13 mouse cellular contexts compared by ENCODE assay signal in genomic region chr15:11177448-11177847, GRCm38 (mm10).
A peak's percentile ranks its signal among the peaks of the same experiment; 100 is the strongest.
DNase-seq lines count a peak whose midpoint lies in the region; ATAC-seq lines count a peak whose summit lies in the region.
"Had no signal": no experiment of that assay in that cellular context is flagged by ENCODE, and none has a peak within 500 bp of the region (broad histone marks: within the 10 kb centered on the region; RNA-seq: fewer than 3 reads in every experiment).

No protein-coding gene starts in this region.

- 0 out of 2 replicates have a peak, but pooled peaks have one; percentile 22 for ATAC-seq in kidney, embryonic 15.5 days (replicated peaks; ENCODE audit: low FRiP score)
- peak; percentile 53; the same call in 1 of the 2 replicates for ATAC-seq in hindbrain, embryonic 16.5 days
- no peak for ATAC-seq in midbrain, embryonic 14.5 days (ENCODE audit: low FRiP score, low TSS enrichment)

- no peaks in the 10 kb centered on the region for H3K36me3 ChIP-seq in kidney, embryonic 15.5 days
- H3K36me3 ChIP-seq in hindbrain, embryonic 16.5 days (ENCODE audit: control insufficient read depth, insufficient read depth, low read length), result no peaks in the 10 kb centered on the region
- H3K36me3 ChIP-seq in midbrain, embryonic 14.5 days (ENCODE audit: control insufficient read depth, insufficient read depth, low read length), result no peaks in the 10 kb centered on the region
- H3K36me3 ChIP-seq: heart, embryonic 15.5 days; liver, embryonic 15.5 days had no signal

- 27% methylated on average over 9 of the region's 9 CpGs for WGBS in kidney, embryonic 15.5 days
- WGBS in hindbrain, embryonic 16.5 days, result 42% methylated on average over 9 of the region's 9 CpGs
- WGBS in midbrain, embryonic 14.5 days, result 47% methylated on average over 9 of the region's 9 CpGs

- no peak for DNase-seq in kidney, postnatal 25 days
- DNase-seq in midbrain, embryonic 14.5 days, result peak; percentile 31
- no peak for DNase-seq in frontal cortex, postnatal 25 days (ENCODE audit: low spot score in 2 of 2)
- DNase-seq in gastrocnemius, postnatal 10 days, result no peak
- DNase-seq in right cerebral cortex, postnatal 25 days, result no peak
- DNase-seq: gastrocnemius, postnatal 36 days; kidney, postnatal 4 days; lung, postnatal 36 days had no signal

- no peaks in the 10 kb centered on the region for H3K27me3 ChIP-seq in kidney, embryonic 15.5 days
- no peaks in the 10 kb centered on the region for H3K27me3 ChIP-seq in hindbrain, embryonic 16.5 days (replicated peaks; ENCODE audit: control insufficient read depth, insufficient read depth, low read length)
- no peaks in the 10 kb centered on the region for H3K27me3 ChIP-seq in midbrain, embryonic 14.5 days (ENCODE audit: control insufficient read depth, insufficient read depth, low read length)
- H3K27me3 ChIP-seq: heart, embryonic 15.5 days; liver, embryonic 15.5 days had no signal

- H3K9me3 ChIP-seq in kidney, embryonic 15.5 days (replicated peaks), result no peaks in the 10 kb centered on the region
- 0 out of 2 replicates have a peak, but pooled peaks cover 2% of the 10 kb centered on the region for H3K9me3 ChIP-seq in hindbrain, embryonic 16.5 days (ENCODE audit: control insufficient read depth, low read length)
- no peaks in the 10 kb centered on the region for H3K9me3 ChIP-seq in midbrain, embryonic 14.5 days (ENCODE audit: control insufficient read depth, low read length)
- H3K9me3 ChIP-seq: heart, embryonic 15.5 days; liver, embryonic 15.5 days had no signal

- no peak overlapping the region for H3K27ac ChIP-seq in kidney, embryonic 15.5 days
- no peak overlapping the region for H3K27ac ChIP-seq in hindbrain, embryonic 16.5 days (ENCODE audit: low read depth, low read length)
- H3K27ac ChIP-seq in midbrain, embryonic 14.5 days (replicated peaks; ENCODE audit: low read depth, low read length), result no peak overlapping the region
- H3K27ac ChIP-seq: heart, embryonic 15.5 days; left cerebral cortex, adult 2 months; liver, embryonic 15.5 days had no signal

- no peak overlapping the region for H3K4me2 ChIP-seq in kidney, embryonic 15.5 days
- no peak overlapping the region for H3K4me2 ChIP-seq in hindbrain, embryonic 16.5 days (ENCODE audit: low read length)
- no peak overlapping the region for H3K4me2 ChIP-seq in midbrain, embryonic 14.5 days (ENCODE audit: low read length)
- H3K4me2 ChIP-seq: heart, embryonic 15.5 days; liver, embryonic 15.5 days had no signal

- peaks cover 13% of the 10 kb centered on the region for H3K4me1 ChIP-seq in kidney, embryonic 15.5 days
- peaks cover 5% of the 10 kb centered on the region; the same call in 1 of the 2 replicates for H3K4me1 ChIP-seq in hindbrain, embryonic 16.5 days (ENCODE audit: control insufficient read depth, insufficient read depth, low read depth, low read length)
- peaks cover 6% of the 10 kb centered on the region; the same call in 1 of the 2 replicates for H3K4me1 ChIP-seq in midbrain, embryonic 14.5 days (ENCODE audit: control insufficient read depth, insufficient read depth, low read length)
- H3K4me1 ChIP-seq: heart, embryonic 15.5 days; liver, embryonic 15.5 days had no signal

- no peak overlapping the region for H3K9ac ChIP-seq in kidney, embryonic 15.5 days
- no peak overlapping the region for H3K9ac ChIP-seq in hindbrain, embryonic 16.5 days (ENCODE audit: low read depth, low read length)
- H3K9ac ChIP-seq in midbrain, embryonic 14.5 days (replicated peaks; ENCODE audit: low read length), result no peak overlapping the region
- H3K9ac ChIP-seq: heart, embryonic 15.5 days; liver, embryonic 15.5 days had no signal

- H3K4me3 ChIP-seq in kidney, embryonic 15.5 days (replicated peaks), result no peak overlapping the region
- no peak overlapping the region for H3K4me3 ChIP-seq in hindbrain, embryonic 16.5 days (ENCODE audit: low read length)
- no peak overlapping the region for H3K4me3 ChIP-seq in midbrain, embryonic 14.5 days (replicated peaks; ENCODE audit: low read depth, low read length)
- H3K4me3 ChIP-seq: heart, embryonic 15.5 days; left cerebral cortex, adult 2 months; liver, embryonic 15.5 days had no signal
